Mouse (Mus musculus) brown adipose tissue, adult 24 weeks (tissue): ENCODE results near the gene Rpl32. TPM values are rescaled to one million over a fixed set of nuclear protein-coding genes. Genes with fewer than 3 reads are reported as not detected.
A peak's percentile ranks its signal among the peaks of the same experiment; 100 is the strongest.

Experiments used
- H3K27ac ChIP-seq: fragments of 200-500 bp; replicated peaks from 2 replicates; pipeline ENCODE4 v1.5.1; 2012; ENCODE audit warnings: low read depth, mild to moderate bottlenecking, low read length
- H3K4me1 ChIP-seq: fragments of 200-500 bp; 2 replicates; pipeline ENCODE4 v1.6.1; 2012; ENCODE audit warnings: low read length, mixed read lengths; ENCODE audit not compliant: control insufficient read depth, insufficient read depth, insufficient read length
- H3K4me3 ChIP-seq: fragments of 200-500 bp; 2 replicates; pipeline ENCODE4 v1.5.1; 2012; ENCODE audit warnings: low read depth, mild to moderate bottlenecking, low read length, moderate library complexity; ENCODE audit not compliant: insufficient read depth
- polyA plus RNA-seq: library from polyadenylated mRNA; stranded (reverse); fragments of >200 nt; gene quantifications from 2 replicates; pipeline ENCODE4 v1.2.4, GENCODE M21; 2012; ENCODE audit not compliant: missing spikeins, insufficient read depth, insufficient read length

Gene Rpl32
- polyA plus RNA-seq, 1 experiment, result 1,124 TPM

DNA sequence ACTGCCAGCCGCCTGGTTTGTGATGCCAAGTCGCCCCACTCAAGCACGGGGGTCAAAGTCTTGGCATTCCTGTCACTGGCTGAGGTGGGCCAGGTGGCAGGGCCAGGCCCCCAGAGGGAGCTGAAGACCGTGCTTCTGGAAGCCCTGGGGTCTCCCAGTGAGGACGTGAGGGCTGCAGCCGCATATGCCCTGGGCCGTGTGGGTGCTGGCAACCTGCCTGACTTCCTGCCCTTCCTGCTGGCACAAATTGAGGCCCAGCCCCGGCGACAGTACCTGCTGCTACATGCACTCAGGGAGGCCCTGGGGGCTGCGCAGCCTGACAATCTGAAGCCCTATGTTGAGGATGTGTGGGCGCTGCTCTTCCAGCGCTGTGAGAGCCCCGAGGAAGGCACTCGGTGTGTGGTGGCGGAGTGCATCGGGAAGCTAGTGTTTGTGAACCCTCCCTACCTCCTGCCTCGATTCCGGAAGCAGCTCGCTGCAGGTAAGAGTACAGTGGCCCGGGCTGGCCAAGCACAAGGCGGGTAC is 15.8 kb downstream of the Rpl32 start:
- Histone ChIP-seq H3K27ac (no peak overlapping the region), H3K4me1 (no peaks in the 10 kb centered on the region), H3K4me3 (no peak overlapping the region)

DNA sequence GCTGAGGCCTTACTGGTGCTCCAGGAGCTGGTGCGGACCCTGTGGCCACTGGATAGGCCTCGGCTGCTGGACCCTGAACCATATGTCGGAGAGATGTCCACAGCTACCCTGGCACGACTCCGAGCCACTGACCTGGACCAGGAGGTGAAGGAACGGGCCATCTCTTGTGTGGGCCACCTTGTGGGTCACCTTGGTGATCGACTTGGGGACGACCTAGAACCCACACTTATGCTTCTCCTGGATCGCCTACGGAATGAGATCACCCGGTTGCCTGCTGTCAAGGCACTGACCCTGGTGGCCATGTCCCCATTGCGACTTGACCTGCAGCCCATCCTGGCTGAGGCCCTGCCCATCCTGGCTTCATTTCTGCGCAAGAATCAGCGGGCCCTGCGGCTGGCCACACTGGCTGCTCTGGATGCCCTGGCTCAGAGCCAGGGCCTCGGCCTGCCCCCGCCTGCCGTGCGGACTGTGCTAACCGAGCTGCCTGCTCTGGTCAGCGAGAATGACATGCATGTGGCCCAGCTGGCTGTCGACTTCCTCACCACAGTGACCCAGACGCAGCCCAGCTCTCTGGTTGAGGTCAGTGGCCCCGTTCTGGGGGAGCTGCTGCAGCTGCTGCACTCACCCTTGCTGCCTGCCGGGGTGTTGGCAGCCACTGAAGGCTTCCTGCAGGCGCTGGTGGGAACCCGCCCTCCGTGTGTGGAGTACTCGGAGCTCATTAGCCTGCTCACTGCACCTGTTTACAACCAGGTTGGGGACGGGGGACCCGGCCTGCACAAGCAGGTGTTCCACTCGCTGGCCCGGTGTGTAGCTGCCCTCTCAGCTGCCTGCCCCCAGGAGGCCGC is 16.5 kb downstream of the Rpl32 start:
- Histone ChIP-seq H3K4me1 (no peaks in the 10 kb centered on the region), H3K4me3 (no peak overlapping the region), H3K27ac (no peak overlapping the region)

GRCm38 (mm10) chr6:115791016-115791415 is 17.5 kb downstream of the Rpl32 start:
- H3K4me3 ChIP-seq, result no peak overlapping the region
- H3K27ac ChIP-seq, result no peak overlapping the region

DNA sequence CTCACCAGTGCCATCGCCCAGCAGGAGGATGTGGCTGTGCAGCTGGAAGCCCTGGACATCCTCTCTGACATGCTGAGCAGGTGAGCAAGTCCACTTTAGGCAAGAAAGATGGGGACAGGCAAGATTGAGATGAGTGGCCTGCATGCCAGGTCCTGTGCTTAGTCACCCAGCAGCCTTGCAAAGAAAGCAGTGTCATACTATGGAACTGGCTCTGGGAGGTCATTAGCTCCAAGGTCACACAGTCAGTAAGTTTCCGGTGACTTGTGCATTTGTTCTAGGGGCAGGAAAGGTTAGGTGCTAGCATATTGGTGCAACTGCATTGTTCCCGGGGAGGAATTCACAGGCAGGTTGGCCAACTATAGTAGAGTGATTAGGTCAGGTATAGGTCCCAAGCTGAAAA is 25.8 kb downstream of the Rpl32 start:
- Histone ChIP-seq H3K27ac (no peak overlapping the region), H3K4me1 (no peaks in the 10 kb centered on the region), H3K4me3 (no peak overlapping the region)

More at GRCm38 (mm10) chr6:115791016-115791415, 17.5 kb downstream of the Rpl32 start:
- H3K4me1 ChIP-seq, result no peaks in the 10 kb centered on the region

- no peak overlapping the region for H3K27ac ChIP-seq
- no peak overlapping the region for H3K4me3 ChIP-seq
- peaks cover 2% of the 10 kb centered on the region; the same call in 1 of the 2 replicates for H3K4me1 ChIP-seq
Measured at GRCm38 (mm10) chr6:115776363-115776762, 32.2 kb downstream of the Rpl32 start.

DNA sequence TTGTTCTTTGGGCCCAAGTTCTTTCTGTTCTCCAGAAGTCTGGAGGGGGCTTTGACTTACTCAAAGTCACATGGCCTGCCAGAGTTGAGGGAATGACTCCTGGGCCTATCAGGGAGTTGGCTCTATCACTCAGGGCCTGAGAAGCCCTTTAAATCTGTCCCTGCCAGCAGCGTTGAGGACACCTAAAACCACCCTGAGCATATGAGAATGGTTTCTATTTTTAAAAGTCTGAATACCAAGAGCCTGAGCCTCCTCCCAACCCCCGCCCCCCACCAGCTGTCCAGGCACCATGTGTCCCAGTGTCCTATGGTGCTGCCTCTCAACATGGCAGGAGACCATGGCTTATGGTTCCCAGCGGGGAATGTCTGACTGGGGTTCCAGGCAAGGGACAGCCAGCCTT is 32.7 kb downstream of the Rpl32 start:
- Histone ChIP-seq H3K27ac (no peak overlapping the region), H3K4me3 (no peak overlapping the region), H3K4me1 (peaks cover 2% of the 10 kb centered on the region; the same call in 1 of the 2 replicates)

GRCm38 (mm10) chr6:115774501-115774921 is 34.0 kb downstream of the Rpl32 start, which contains the start of gene Cand2:
Gene Cand2, plus strand, starts transcription at chr6:115774538.
- Histone ChIP-seq H3K4me1 (peaks cover 2% of the 10 kb centered on the region; the same call in 1 of the 2 replicates), H3K4me3 (peak within 1 kb of the TSS; percentile 49), H3K27ac (no peak within 1 kb of the TSS)

GRCm38 (mm10) chr6:115773966-115774413 is 34.6 kb downstream of the Rpl32 start:
- peak overlapping the region; percentile 49 for H3K4me3 ChIP-seq
- no peak overlapping the region for H3K27ac ChIP-seq
- peaks cover 2% of the 10 kb centered on the region; the same call in 1 of the 2 replicates for H3K4me1 ChIP-seq

DNA sequence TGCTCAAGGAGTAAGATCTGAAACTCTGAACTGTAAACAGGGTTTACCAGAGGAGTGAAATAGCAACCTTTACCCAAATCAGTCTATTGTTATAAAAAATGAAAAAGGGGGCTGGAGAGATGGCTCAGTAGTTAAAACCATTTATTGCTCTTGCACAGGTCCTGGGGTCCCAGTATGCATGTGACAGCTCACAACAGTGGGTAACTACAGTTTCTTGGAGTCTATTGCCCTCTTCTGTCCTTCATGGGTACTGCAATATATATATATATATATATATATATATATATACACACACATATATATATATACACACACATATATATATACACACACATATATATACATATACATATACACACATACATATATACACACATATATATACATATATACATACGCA is 35.9 kb downstream of the Rpl32 start:
- Histone ChIP-seq H3K4me1 (peaks cover 8% of the 10 kb centered on the region), H3K4me3 (no peak overlapping the region), H3K27ac (no peak overlapping the region)

- peaks cover 11% of the 10 kb centered on the region for H3K4me1 ChIP-seq
- no peak overlapping the region for H3K27ac ChIP-seq
Measured at GRCm38 (mm10) chr6:115772201-115772600, 36.3 kb downstream of the Rpl32 start.

GRCm38 (mm10) chr6:115770852-115771251 is 37.7 kb downstream of the Rpl32 start:
- Histone ChIP-seq H3K27ac (no peak overlapping the region), H3K4me3 (no peak overlapping the region), H3K4me1 (peaks cover 11% of the 10 kb centered on the region)

More at GRCm38 (mm10) chr6:115772201-115772600, 36.3 kb downstream of the Rpl32 start:
- H3K4me3 ChIP-seq, result no peak overlapping the region

GRCm38 (mm10) chr6:115770059-115770670 is 38.4 kb downstream of the Rpl32 start:
- Histone ChIP-seq H3K4me1 (peaks cover 11% of the 10 kb centered on the region), H3K4me3 (no peak overlapping the region), H3K27ac (no peak overlapping the region)

DNA sequence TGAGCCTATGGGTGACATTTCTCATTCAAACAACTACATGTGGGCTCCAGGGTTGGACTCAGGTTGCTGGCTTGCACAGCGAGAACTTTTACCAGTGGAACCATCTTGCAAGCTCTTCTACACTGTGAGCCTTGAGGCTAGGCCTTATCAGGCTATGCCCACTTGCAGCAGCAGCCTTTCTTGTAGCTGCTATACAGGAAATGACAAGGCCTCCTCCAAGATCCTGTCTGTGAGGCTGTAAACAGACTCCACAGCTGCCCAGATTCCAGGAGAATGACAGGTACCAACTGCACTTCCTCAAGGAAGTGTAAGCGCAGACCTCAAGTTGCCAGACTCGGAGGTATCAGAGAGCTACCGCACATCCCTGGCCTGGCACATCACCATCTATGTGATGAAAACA is 40.3 kb downstream of the Rpl32 start:
- H3K4me1 ChIP-seq, result peaks cover 9% of the 10 kb centered on the region
- no peak overlapping the region for H3K4me3 ChIP-seq
- 0 out of 2 replicates have a peak overlapping the region, but pooled peaks have one; percentile 27 for H3K27ac ChIP-seq

DNA sequence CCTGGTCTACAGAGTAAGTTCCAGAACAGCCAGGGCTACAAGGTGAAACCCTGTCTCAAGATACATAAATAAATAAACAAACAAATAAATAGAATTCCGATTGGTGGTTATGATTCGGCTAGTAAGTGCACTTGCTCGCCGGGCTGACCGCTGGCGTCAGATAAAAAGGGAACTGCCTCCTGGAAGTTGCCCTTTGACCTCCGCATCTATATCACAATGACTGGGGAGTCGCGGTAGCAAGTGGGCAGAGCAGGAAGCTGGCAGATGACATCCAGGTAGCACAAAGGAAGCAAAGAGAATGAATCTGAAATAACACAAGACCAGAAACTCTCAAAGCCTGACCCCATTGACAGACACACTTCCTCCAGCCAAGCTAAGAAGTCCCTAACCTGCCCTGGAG is 41.2 kb downstream of the Rpl32 start:
- Histone ChIP-seq H3K27ac (no peak overlapping the region), H3K4me1 (peaks cover 12% of the 10 kb centered on the region), H3K4me3 (no peak overlapping the region)

DNA sequence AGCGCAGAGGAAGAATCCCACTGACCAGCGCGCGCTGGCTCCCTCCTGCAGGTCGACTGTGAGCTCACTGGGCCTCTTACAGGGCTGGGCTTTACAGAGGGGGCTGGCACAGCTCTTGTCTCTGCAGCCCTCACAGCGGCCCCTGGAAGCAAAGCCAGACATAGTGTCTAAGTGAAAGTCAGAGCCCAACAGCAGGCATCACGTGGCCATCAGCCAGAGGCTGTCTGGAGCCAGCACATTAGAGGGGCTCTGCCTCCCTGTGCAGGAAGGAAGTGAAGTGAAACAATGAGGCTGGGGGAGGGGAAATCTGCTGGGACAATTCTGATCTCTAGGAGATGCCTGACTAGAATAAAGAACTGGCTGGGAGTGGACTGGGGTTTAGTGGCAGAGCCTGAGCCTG is 44.4 kb downstream of the Rpl32 start:
- Histone ChIP-seq H3K27ac (peak overlapping the region; percentile 44; the same call in 1 of the 2 replicates), H3K4me3 (no peak overlapping the region), H3K4me1 (peaks cover 15% of the 10 kb centered on the region)
